Mouse (Mus musculus): ENCODE results near the gene Mtus2. TPM values are rescaled to one million over a fixed set of nuclear protein-coding genes. Genes with fewer than 3 reads are reported as not detected.
A peak's percentile ranks its signal among the peaks of the same experiment; 100 is the strongest.
"Not testable (repeated sequence)": the region's sequence is repeated elsewhere in the genome, so short reads cannot be mapped to it uniquely, and the experiment has no call there.

Mtus2 gene
- total RNA-seq, 2 experiments from 2014 or later: 0.08 to 0.15 TPM

DNA sequence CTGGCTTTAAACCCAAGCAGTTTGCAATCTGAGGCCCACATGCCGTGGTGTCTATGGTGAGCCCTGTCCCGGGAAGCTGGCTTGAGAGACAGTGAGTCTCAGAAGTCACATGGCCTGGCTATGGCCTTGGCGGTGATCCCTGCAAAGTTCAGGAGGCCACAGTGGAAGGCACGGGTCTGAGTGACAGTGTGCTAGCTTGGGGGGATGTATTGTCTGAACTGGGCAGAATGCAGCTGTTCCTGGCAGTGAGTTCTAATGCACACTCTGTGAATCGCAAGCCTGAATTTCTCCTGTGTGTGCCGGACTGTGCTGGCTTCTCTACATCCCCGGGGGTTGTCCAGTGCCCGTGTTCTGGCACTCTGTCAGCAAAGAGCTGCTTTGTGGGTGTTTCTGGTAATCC, 202.2 kb downstream of the Mtus2 start:
- intact Hi-C loops (cut with DNase I): no loop called here
- no peak overlapping the region for H3K27ac ChIP-seq
- DNase-seq: no peak
- no peak overlapping the region for H3K4me3 ChIP-seq
- TF ChIP-seq CTCF (IDR thresholded peaks at IDR 0.05): no peak

DNA sequence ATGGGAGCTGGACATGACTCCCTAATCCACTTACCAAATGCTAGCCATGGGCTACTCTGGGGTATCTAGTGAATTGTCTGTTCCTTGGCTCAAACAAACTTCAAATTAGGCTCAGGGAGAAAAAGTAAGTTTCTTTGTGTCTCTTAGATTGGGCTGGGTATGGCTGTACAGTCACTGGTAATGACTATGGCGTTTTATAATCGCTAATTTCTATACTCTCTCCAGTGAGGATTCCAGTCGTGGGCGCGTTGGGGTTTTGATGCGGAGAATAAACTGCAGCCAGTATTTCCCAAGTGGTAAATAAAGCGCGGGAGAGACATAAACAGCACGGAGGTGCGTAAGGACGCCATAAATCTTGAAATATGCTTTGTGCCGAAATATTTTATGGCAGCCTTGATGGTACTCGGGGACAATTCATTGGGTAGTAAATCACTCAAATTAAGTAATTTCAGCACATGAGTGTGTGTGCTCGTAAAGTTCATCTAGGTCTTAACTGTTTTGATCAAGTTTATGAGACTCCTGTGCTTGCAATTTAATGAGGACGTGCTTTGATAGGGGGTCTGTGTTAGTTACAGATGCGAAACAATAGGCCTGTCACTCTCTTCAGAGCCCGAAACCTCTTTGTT, 203.5 kb downstream of the Mtus2 start:
- no peak for TF ChIP-seq CTCF (IDR thresholded peaks at IDR 0.05)
- intact Hi-C loops (cut with DNase I): no loop called here
- Histone ChIP-seq H3K4me3 (no peak overlapping the region), H3K27ac (no peak overlapping the region)
- DNase-seq: no peak

DNA sequence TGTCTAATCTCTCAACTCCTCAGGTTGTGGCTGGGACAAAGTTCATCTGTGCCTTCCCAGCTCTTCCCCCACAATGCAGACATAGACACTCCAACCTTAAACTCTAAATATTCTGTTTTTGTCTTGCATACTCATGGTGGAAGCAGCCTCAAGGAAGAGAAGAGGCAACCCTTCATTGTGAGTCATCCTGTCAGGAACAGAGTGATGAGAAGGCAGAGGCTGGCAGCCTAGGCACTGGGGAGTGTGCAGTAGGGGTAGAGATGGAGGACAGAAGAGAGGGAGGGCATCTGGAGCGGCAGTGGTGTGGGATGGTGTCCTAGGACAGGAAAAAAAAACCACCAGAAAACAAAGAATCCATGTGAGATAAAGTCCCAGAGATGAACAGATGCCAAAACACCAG, 208.0 kb downstream of the Mtus2 start:
- no peak for TF ChIP-seq CTCF (IDR thresholded peaks at IDR 0.05)
- Histone ChIP-seq H3K4me3 (no peak overlapping the region), H3K27ac (no peak overlapping the region)
- intact Hi-C loops (cut with DNase I): no loop called here
- no peak for DNase-seq

DNA sequence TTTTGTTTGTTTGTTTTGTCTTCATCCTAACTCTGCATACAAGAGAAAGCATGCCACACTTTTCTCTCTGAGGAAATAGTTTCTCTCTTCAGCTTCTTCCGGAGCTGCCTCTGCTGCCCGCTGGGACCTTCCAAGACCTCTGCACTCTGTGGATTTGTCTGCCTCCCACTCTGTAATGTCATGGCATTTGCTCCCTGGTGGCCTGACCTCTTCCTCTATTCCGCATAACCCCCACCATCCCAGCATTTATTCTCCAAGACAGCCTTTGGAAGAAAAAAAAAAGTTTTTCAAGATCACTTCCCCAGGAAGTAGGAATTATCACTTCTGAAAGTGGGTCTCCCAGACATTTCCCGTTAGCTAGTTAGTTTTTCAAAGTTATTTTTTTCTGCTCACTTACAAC, 218.0 kb downstream of the Mtus2 start:
- intact Hi-C loops (cut with DNase I): no loop called here

DNA sequence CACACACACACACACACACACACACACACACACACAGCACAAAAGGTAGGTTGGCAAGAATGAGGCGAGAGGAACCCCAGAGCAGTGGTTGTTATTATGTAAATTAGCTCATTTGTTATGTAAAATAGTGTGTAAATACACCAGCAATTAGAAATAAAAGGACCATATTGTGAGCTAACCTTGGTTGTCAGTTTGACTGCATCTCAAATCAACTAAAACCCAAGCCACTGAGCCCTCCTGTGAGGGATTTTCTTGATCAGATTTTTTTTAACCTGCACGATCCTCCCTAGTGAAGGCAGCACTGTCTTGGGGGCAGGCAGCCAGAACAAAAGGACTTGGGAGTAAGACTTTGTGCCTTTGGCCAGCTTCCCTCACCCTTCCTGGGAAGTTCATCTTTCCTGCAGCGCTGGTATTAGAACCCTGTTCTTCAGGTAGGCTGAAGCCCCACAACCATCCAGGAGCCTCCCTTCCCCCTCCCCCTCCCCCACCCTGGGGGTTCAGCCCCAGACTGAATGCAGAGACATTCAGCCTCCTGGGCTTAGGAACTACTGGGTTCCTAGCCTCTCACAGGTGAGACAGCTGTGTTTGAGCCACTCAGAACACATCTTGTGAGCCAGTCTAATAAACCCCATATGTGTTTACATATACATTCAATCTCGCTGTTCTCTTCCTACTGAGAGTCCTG, 218.8 kb downstream of the Mtus2 start:
- Histone ChIP-seq H3K4me3 (no peak overlapping the region), H3K27ac (no peak overlapping the region)
- intact Hi-C loops (cut with DNase I): no loop called here
- DNase-seq: no peak
- no peak for TF ChIP-seq CTCF (IDR thresholded peaks at IDR 0.05)

More for the DNA sequence above, 218.0 kb downstream of the Mtus2 start:
- Histone ChIP-seq H3K27ac (no peak overlapping the region), H3K4me3 (no peak overlapping the region)
- TF ChIP-seq CTCF (IDR thresholded peaks at IDR 0.05): no peak
- DNase-seq: no peak

DNA sequence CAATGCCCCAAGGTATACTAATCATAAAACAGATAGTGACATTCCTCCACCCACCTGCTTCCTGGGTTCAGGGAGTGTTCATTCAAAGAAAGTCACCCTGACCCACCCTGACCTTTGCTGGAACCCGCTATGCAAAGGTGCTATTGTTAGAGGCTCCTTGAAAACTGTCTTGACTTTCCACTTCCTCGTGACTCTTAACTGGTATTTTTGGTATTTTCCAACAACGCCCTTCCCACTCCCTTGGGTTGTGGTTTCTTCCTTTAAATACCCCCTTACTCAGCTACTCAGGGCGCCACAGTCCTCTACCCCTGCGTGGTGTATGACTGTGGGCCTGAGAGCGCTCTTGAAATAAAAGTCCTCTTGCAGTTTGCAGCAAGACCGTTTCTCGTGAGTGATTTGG, 219.4 kb downstream of the Mtus2 start:
- H3K4me3 ChIP-seq; H3K27ac ChIP-seq; intact Hi-C loops (cut with DNase I); DNase-seq: not testable (repeated sequence)

DNA sequence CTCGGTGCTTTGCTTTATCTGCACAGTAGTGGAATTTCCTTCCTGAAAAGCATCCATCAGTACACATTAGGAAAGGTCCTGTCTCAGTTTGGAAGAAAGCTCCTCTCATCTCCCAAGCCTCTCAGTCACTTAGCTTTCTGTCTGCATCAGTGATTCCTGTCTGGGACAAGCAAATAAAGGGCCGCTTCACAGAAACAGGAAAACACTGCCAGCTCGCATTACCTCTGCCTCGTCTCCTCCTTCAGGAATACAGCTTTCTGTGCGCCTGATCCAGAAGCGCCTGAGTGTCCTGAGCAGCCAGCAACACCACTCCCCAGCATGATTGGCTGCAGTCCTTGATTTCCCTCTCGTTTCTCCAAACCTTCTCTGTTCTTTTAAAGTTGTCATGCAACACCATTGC, 222.1 kb downstream of the Mtus2 start:
- H3K4me3 ChIP-seq: no peak overlapping the region
- no peak overlapping the region for H3K27ac ChIP-seq
- no peak for DNase-seq
- TF ChIP-seq CTCF (IDR thresholded peaks at IDR 0.05): no peak
- intact Hi-C loops (cut with DNase I): no loop called here

DNA sequence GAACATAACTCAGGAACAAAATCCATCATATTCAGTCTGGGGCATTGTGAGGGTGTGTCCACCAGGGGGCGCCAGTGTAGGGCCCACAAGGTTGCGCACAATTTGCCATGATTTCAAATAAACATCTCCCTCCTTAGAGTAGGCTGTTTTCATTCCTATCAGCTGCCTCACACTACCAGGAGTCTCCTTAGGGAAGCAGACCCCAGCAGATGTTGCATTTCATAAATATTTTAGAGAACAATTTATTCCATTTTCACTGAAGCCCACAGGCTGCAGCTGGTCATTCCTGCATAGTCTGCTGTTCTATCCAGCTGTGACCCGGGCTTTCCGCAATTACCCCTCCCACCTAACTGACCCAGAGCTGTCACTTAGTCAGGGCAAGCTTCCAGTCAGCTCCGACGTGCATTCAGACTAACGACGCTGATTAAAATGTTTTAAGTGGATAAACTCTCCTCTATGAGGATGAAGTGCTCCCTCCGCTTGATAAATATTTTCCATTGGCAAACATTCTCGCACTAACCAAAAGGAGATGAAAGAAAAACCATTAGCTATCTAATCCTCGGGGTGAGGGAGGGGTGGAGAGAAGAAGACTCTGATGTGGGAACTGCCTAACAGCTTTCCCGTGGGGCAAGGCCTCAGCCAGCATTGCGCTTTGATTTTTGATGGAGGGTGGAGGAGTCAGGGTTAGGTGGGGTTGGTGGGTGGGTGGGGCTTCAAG, 223.6 kb downstream of the Mtus2 start:
- intact Hi-C loops (cut with DNase I): loop anchor here (2.0 kb wide), 1 partner anchor 60 kb away; no protein-coding TSS in a partner anchor
- DNase-seq: peak; percentile 49
- peak; percentile 80 for TF ChIP-seq CTCF (IDR thresholded peaks at IDR 0.05)
- Histone ChIP-seq H3K27ac (no peak overlapping the region), H3K4me3 (peak overlapping the region; percentile 24; the same call in 1 of the 2 replicates)

DNA sequence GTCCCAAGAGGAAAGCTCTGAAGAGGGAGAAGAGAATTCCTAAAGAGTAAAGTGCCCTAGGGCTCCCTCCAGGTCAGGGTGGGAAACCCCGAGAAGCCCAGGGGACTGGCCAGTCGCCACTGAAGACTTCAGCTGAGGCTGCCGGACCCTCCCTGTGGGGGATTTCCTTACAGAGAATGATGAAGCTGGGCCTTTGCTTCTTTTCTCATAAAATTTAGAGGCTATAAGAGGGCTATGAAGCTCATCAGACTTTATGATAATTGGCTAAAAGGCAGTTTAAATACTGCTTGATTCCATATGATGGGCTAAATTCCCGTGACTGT, 224.1 kb downstream of the Mtus2 start:
- intact Hi-C loops (cut with DNase I): loop anchor here (2.0 kb wide), 1 partner anchor 60 kb away; no protein-coding TSS in a partner anchor

DNA sequence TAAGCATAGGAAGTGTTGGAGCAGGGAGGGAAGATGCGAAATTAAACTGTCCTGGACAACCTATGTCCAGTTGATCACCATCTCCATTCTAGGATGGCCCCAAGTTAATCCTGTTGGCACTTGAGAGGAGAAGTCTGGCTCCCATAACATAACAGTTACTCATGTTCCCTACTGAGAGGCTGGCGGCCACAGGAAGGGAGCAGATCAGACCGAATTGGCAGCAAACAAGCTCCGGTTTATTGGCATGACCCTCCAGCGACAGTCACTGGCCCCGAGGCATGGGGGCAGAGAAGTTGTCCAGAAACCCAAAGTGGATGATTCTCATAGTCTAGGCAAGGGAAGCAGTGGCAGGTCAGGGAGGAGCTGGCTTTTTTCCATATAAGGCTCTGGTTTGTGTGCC, 224.8 kb downstream of the Mtus2 start:
- Histone ChIP-seq H3K4me3 (no peak overlapping the region), H3K27ac (no peak overlapping the region)
- no peak for TF ChIP-seq CTCF (IDR thresholded peaks at IDR 0.05)
- DNase-seq: no peak
- intact Hi-C loops (cut with DNase I): loop anchor here (2.0 kb wide), 1 partner anchor 59 kb away; no protein-coding TSS in a partner anchor

More for the DNA sequence above, 224.1 kb downstream of the Mtus2 start:
- Histone ChIP-seq H3K27ac (no peak overlapping the region), H3K4me3 (no peak overlapping the region)
- no peak for TF ChIP-seq CTCF (IDR thresholded peaks at IDR 0.05)
- DNase-seq: no peak

DNA sequence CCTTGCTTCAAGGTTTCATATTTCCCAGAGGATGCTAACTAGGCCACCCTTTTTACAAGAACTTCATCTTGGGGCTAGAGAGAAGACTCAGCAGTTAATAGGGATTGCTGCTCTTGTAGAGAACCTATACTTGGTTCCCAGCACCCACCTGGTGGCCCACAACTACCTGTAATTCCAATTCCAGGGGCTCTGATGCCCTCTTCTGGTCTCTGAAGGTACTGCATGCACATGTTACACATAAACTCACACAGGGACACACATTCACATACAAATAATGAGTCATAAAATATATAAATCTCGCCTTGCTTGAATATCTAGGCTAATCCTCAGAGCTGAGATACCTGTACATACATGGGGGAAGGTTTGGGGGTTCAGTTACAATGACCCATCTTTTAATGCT, 228.8 kb downstream of the Mtus2 start:
- H3K27ac ChIP-seq: no peak overlapping the region
- DNase-seq: no peak
- peak; percentile 16; the same call in 1 of the 2 replicates for TF ChIP-seq CTCF (IDR thresholded peaks at IDR 0.05)
- no peak overlapping the region for H3K4me3 ChIP-seq
- intact Hi-C loops (cut with DNase I): no loop called here

DNA sequence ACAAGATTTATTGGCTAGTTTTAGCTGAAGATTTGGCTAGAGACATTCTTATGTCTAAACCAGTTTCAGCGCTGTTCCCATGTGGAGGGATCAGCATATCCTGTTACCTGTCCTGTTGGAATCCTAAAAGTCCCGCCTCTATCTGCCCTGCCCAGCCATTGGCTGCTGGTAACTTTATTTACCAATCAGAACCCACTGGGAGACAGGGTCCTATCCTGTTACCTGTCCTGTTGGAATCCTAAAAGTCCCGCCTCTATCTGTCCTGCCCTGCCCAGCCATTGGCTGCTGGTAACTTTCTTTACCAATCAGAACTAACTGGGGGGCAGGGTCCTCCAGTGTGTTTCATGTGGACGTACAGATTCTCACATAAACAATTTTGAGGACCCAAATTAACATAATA, 234.3 kb downstream of the Mtus2 start:
- Histone ChIP-seq H3K27ac (no peak overlapping the region), H3K4me3 (no peak overlapping the region)
- no peak for DNase-seq
- intact Hi-C loops (cut with DNase I): no loop called here
- TF ChIP-seq CTCF (IDR thresholded peaks at IDR 0.05): no peak

DNA sequence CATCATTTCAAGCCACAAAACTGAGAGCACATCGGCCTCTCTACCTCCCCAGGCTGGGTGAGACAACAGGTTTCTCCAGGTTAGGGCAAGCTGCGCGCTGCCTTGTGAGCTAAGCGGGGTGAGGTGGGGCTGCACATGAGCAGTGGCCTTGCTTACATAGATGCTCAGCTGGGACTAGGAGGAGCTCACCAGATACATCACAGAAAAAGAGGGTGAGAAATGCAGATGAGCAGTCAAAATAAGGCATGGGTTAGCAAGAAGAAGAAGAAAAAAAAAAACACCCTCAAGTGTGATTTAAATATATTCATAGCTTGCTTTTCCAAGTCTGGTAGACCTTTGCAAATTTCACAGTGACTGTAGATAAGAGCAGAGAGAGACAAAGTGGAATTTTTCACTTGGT, 254.7 kb downstream of the Mtus2 start:
- intact Hi-C loops (cut with DNase I): no loop called here
- H3K27ac ChIP-seq: no peak overlapping the region
- no peak for DNase-seq
- H3K4me3 ChIP-seq: no peak overlapping the region
- TF ChIP-seq CTCF (IDR thresholded peaks at IDR 0.05): no peak
